Mouse (Mus musculus) ES-Bruce4 (cell line): ENCODE measurements around the gene E030030I06Rik.
"Not testable (repeated sequence)": the region's sequence is repeated elsewhere in the genome, so short reads cannot be mapped to it uniquely, and the experiment has no call there.

Experiments used
- CTCF ChIP-seq: IDR thresholded peaks from one replicate; pipeline ENCODE4 v1.8.1; 2011; ENCODE audit warnings: low read depth, low read length
- EP300 ChIP-seq: IDR thresholded peaks from 2 replicates; pipeline ENCODE4 v1.6.1; 2011; ENCODE audit warnings: low read depth, low read length; ENCODE audit not compliant: insufficient read depth
- POLR2A ChIP-seq: IDR thresholded peaks from one replicate; pipeline ENCODE4 v1.8.1; 2011; ENCODE audit warnings: low read length; ENCODE audit not compliant: insufficient read depth

GRCm38 (mm10) chr10:22163705-22164583 lies 14.9 kb upstream of the E030030I06Rik start:
- TF ChIP-seq POLR2A, EP300: not testable (repeated sequence)
- TF ChIP-seq CTCF = peak; percentile 45
